Mouse (Mus musculus) ES-CJ7 (cell line): ENCODE measurements around the gene Gm20696.

Experiments
- DNase-seq: peaks from one replicate; pipeline ENCODE4 v3.0.0; 2011; ENCODE audit warnings: low read depth, low spot score

Gm20696 gene

DNA sequence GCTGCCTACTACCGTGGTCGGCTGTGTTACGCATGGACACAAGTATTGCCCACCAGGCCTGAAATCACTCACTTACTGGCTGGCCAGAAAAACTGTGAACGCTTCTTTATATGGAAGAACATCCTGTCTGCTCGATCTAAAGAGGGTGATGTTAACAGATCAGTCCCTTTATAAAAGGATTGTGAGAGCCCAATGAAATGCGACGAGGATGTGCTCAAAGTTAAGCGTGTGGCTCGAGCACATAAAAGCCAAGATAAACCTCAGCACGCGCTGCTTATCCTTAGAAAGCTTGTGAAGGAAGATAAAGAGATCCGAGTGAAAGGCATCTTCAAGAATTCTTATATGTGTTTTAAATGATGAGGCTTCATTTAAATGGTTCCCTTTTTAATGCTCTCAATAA, 270.9 kb downstream of the Gm20696 start:
- no peak for DNase-seq

- no peak for DNase-seq
These were observed 271.8 kb downstream of the Gm20696 start for GRCm38 (mm10) chr6:99394801-99395200.

DNA sequence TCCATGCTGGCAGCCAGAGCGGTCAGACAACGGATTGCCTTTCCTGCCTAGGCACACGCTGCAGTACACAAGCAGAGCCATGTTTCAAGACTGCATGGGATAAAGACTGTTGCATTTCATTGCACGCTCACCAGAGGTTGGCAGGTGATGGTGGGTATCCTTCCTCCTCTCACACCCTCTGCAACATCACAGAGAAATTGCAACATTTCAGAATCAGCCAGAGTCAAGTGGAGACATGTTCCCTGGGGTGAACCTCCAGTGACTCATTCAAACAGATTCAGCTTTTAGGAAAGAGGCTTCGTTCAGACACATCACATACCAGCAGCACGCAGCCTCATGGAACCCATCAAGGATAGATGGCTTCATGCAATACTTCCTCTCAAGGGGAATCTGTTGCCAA, 274.1 kb downstream of the Gm20696 start:
- no peak for DNase-seq

DNA sequence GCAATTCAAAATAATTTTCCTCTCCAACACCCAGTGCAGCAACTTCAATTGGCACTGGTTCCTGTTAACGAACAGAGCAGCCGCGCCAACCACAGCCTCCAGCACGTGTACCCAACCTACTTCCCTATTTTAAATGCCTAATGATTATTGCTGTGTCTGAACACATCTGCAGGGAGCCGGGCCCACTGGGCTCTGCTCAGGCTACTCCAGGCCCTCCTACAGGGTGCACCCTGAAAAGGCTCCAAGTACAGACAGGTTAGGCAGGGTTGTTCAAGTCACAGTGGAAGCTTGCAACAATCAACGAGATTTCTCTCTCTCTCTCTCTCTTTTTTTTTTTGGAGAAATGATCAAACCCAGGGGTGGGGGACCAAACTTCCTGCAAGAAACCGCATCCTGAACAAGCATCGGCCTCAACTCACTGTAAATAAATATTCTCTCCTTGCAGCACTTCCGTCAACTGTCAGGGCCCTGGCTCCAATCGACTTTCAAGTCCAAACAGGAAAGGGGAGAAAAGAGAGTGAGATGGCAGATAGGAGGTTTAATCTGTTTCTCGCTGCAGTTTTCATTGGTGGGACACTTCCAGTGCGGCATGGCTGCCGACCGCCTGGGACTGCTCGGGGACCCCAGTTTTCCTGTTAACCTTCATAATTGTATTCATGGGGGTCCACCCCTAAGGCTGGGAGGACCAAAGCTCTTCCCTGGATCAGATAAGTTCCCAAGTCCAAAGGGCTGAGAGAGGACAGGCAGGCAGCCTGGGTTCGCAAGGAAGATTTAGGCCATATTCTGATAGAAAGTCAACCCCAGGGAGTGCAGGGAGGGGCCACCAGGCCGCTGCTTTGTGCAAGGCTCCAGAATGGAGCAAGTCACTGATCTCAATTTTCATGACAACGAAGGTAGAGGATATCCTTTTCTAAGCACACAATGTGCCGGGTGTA, 277.6 kb downstream of the Gm20696 start:
- DNase-seq = peak; percentile 39

DNA sequence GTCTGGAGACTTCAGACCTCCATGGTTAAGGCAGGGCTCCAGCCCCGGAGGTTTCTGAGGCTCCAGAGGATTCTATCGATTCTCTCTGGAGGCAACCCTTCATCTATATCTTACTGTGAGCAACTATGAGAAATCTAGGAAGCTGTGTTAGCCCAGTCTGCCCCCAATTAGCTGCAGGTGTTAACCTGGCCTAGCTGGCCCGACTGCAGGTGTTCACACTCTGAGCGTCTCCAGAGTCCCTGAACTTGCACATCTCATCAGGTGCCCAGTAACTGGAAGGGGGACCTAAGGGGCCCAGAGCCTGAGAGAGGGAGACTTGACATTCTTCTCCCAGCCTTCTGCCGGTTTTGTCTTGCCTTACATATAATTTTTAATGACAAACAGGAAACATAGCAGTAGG, 278.6 kb downstream of the Gm20696 start:
- DNase-seq = no peak

DNA sequence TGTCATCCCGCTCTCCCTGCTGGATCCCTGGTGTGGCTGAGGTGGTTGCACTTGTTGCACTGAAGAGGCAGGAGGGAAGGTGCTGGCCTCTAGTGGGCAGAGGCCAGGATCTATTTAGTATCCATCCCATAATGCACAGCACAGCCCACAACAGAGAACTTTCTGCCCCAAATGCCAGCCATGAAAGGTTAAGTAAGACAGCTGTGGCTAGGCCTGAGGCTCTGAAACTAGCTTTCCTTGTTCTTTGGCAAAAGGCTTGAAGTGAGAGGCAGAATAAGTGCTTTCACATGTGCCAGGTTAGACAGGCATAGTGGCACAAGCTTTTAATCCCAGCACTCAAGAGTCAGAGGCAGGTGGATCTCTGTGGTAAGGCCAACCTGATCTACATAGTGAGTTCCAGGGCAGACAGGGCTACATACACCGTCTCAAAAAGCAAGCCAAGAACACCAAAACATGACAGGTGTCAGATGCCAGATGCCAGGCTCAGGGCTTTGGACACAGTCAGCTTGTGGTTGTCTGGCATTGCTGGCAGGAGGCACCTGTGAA, 281.5 kb downstream of the Gm20696 start:
- DNase-seq = peak; percentile 62

DNA sequence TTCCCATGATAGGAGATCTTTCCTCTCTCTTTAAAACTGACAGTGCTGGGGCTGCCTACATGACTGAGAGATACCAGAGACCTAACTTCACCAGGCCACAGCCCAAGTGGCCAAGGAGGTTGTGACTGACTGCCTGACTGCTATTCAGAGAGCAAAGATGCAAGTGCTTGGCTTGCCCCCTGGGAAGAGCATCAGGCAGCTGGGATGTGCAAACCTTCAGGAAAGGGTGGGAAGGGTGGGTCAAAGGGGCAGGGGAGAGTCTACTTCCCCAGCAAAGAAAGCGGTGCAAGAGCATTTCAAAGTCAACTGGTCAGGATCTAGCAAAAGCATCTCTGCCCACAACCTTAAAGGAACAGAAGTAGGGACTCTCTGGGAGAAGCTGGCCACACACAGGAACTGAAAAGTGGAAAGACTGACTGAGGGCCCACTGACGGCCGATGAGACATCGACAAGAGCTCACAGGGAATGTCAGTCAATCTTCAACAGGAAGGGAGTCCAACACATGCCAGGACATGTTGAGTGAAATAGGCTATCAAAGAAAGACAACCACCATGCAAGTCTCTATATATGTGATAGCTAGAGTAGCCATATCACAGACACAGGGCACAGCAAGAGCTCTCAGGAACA, 282.6 kb downstream of the Gm20696 start:
- DNase-seq = peak; percentile 70

- DNase-seq = no peak
These were observed 286.5 kb downstream of the Gm20696 start for GRCm38 (mm10) chr6:99380146-99380545.

DNA sequence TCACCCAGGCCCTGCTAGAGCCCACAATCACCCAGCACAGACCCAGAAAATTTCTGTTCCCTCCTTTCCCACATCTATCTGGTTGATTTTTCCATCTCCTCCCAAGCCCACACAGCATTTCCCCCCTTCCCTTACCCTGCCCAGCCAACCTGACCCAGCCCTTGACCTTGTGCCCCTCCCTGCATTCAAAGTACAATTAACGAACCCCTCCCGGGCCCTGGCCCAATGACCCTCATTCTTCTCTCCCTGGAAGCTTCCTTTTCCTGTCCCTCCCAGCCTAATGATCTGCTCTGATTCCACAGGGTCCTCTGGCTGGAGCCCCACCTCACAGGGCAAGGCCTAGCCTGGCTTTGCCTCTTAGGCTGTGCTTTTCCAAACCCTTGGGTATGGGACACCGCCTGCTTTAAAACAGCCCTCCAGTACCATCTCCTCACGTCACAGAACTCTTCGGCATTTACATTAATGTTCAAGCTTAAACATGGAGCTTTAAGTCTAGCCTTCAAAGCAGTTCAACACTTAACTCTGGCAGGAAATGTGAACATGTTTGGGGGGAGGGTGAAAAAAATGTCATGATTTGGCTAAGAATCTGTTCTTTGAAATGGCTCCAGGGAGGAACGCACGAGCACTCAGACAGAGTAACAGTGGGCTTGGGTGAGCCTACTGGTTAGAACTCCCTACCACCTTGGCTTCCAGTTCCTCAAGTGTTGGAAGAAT, 287.4 kb downstream of the Gm20696 start:
- DNase-seq = peak; percentile 97

DNA sequence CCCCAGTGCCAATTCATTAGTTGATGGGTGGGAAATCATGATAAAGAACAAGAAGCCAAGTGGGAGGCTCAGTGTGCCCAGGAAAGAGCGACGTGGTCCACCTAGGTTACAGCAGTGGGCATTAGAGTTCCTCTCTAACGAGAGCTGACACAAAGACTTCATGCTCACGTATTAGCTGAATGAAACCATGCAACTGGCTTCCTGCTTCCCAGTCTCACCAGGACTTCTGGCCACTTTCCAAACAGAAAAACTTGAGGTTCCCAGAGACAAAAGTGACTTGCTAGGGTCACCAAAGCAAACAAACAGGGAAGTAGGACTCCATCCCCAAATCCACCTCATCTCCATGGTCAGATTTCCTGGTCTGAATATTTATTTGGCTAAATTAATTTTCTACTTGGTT, 288.9 kb downstream of the Gm20696 start:
- DNase-seq = no peak

DNA sequence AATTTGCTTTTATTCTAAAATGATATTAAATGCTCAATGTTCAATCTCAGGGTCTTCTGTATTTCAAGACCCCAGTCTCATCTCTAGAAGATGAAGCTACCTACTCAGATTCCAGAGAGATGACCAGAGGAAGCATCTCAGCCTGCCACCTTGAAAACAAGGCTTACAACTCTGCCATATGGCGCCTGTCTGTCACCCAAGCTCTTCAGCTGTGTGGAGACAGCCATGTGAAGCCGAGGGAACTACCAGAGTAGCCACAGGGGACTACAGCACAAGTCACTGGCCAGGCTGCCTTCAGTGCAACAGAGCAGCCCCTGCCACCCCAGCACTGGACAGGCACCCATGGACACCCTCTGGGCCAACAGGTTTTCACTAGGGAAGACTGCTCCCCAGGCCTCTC, 289.5 kb downstream of the Gm20696 start:
- no peak for DNase-seq

DNA sequence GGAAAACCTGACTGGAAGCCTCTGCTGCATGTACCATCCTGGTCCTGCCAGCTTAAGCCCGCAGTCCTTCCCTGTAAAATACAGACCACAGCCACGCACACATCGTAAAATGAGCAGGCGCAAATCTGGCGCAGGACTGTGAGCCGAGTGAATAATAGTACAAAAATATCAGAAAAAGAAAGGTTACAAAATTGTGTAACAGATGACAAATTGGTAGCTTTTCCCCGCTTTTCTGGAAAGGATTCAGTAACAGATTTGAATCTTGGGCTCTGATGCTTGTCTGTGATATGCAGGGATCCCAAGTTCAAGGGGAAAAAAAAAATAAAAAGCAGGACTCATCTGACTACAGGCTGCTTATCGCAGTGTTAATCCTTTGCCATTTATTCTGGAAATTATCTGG, 289.9 kb downstream of the Gm20696 start:
- no peak for DNase-seq

DNA sequence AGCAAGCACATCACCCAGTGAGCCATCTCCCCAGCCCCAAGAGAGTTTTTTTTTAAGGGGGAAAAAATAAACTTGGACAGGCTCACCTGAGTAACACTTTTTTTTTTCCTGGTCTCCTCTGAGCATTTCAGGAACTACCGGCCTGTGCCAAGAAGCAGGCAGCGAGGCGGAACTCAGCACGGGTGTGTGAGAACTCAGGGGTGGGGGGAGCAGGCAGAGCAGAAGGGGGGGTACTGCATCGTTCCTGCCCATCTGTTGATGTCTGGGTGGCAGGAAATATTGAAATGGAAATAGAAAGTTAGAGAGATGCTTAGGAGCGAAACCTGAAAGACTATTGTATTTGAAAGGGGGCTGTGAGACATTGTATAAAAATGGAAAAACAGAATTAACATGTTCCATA, 290.7 kb downstream of the Gm20696 start:
- DNase-seq = no peak

DNA sequence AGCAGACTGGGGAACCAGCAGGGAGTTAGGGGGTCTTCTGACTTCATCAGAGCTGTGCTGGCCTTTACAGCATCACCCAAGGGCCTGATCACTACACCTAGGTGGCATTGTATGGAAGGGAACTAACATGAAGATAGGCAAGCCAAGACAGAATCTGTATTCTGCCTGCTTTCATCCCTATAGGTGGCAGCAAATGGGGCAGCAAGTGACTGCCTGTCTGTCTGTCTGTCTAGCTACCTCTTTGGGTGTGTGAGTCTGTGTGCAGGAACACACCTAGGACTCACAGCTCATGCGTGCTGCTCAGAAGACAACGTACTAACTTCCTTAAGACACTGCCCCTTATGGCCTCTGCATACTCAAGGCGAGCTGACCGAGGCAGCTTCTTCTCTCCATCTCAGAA, 291.2 kb downstream of the Gm20696 start:
- DNase-seq = no peak

- DNase-seq = no peak
These were observed 291.9 kb downstream of the Gm20696 start for GRCm38 (mm10) chr6:99374448-99375271.

GRCm38 (mm10) chr6:99372427-99372826, 294.2 kb downstream of the Gm20696 start:
- no peak for DNase-seq

DNA sequence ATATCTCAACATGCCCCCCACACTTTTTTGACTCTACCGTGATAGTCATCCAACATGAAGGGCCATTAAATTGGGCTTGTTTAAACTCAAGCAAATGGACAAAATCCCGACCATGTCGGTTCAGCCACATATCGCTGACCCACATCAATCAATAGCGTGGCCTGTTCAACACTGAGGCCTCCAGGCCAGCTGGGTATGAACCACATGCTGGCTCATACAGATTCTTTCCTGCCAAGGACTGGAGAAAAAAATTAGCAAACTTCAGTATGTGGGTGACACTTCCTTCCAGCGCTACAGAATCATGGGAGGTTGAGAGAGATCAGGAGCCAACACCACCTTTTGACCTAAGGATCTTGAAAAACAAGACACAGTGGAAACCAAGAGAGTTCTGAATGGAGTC, 294.6 kb downstream of the Gm20696 start:
- DNase-seq = no peak

GRCm38 (mm10) chr6:99369931-99370330, 296.7 kb downstream of the Gm20696 start:
- DNase-seq = no peak

DNA sequence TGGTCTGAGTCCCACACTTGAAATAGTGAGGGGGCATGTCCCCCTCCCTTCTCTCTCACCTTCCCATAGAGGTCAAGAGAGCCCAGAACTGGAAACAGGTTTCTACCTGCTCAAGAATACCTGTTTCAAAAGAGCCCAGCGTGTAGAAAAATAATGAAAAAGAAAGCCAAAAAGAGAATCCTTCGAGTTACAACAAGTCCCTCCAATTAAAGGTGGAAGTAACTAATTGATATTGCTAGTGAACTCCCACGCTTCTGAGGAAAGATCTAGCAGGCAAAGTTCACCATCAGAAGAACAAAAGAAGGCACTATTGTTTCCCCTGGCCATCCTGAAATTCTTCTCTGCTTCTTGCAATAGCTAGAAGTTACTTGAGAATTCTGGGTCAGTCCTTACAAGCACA, 297.4 kb downstream of the Gm20696 start:
- no peak for DNase-seq

GRCm38 (mm10) chr6:99368118-99368753, 298.4 kb downstream of the Gm20696 start:
- DNase-seq = no peak

- DNase-seq = no peak
These were observed 302.1 kb downstream of the Gm20696 start for GRCm38 (mm10) chr6:99364545-99364944.
